Mouse (Mus musculus): ENCODE measurements around the gene Bcl11a.

DNA sequence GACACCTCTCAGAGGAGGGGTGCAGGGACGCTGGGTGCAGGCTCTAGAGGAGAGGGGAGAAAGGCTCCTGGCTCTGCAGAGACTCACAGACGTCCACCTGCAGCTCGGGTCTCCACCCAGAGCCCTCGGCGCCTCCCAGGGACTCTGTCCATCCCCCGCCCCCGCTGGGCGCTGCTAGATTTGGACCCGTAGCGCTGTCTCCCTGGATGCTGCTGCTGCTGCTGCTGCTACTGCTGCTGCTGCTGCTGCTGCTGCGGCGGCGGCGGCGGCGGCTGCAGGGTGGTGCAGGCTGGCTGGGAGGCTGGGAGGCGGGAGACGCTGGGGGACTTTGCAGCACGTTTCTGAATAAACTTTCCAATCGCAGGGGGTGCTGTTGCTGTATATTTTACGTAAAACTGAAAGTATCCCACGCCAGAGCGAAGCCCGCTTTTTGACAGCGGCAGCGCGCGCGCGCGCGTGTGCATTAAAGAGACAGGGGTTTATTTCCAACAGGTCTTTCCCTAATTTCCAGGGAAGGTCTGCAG is 1.7 kb upstream of the Bcl11a start:
- TF ChIP-seq CTCF (conservative IDR thresholded peaks at IDR 0.05; ENCODE audit: insufficient read depth, insufficient read length, low read depth, low read length) = no peak
- no peak for TF ChIP-seq POLR2A (IDR thresholded peaks at IDR 0.05; ENCODE audit: low read depth, low read length)

All from kidney, adult 2 months (tissue).